Mouse (Mus musculus): ENCODE results near the gene Mxd1. TPM values are rescaled to one million over a fixed set of nuclear protein-coding genes. Genes with fewer than 3 reads are reported as not detected.
A peak's percentile ranks its signal among the peaks of the same experiment; 100 is the strongest.

Mxd1 gene
- polyA plus RNA-seq, 1 experiment from 2014 or later, result 9.4 TPM

- Histone ChIP-seq H3K4me1 (ENCODE audit: control insufficient read depth, insufficient read depth, low read length) (peaks cover 6% of the 10 kb centered on the region), H3K27me3 (ENCODE audit: control insufficient read depth, insufficient read depth, low read length) (no peaks in the 10 kb centered on the region), H3K27ac (ENCODE audit: low read length) (no peak overlapping the region), H3K9ac (ENCODE audit: low read length) (no peak overlapping the region), H3K4me3 (ENCODE audit: low read length) (no peak overlapping the region), H3K36me3 (ENCODE audit: control insufficient read depth, insufficient read depth) (no peaks in the 10 kb centered on the region), H3K9me3 (replicated peaks; ENCODE audit: control insufficient read depth, low read length) (no peaks in the 10 kb centered on the region), H3K4me2 (ENCODE audit: low read depth, low read length) (no peak overlapping the region)
- no peak for ATAC-seq (replicated peaks; ENCODE audit: extremely low read depth, insufficient read depth, low FRiP score)
- WGBS, result 76% methylated on average over 3 of the region's 3 CpGs
Measured at GRCm38 (mm10) chr6:86640161-86640560, 28.8 kb downstream of the Mxd1 start.

- Histone ChIP-seq H3K9me3 (replicated peaks; ENCODE audit: control insufficient read depth, low read length) (no peaks in the 10 kb centered on the region), H3K4me3 (ENCODE audit: low read length) (no peak overlapping the region), H3K27me3 (ENCODE audit: control insufficient read depth, insufficient read depth, low read length) (no peaks in the 10 kb centered on the region), H3K36me3 (ENCODE audit: control insufficient read depth, insufficient read depth) (no peaks in the 10 kb centered on the region), H3K9ac (ENCODE audit: low read length) (no peak overlapping the region), H3K4me1 (ENCODE audit: control insufficient read depth, insufficient read depth, low read length) (peaks cover 6% of the 10 kb centered on the region), H3K4me2 (ENCODE audit: low read depth, low read length) (no peak overlapping the region), H3K27ac (ENCODE audit: low read length) (no peak overlapping the region)
- 72% methylated on average over 18 of the region's 18 CpGs for WGBS
- ATAC-seq (replicated peaks; ENCODE audit: extremely low read depth, insufficient read depth, low FRiP score), result no peak
Measured at GRCm38 (mm10) chr6:86639180-86640160, 29.5 kb downstream of the Mxd1 start.

- Histone ChIP-seq H3K27ac (ENCODE audit: low read length) (no peak overlapping the region), H3K4me3 (ENCODE audit: low read length) (no peak overlapping the region), H3K36me3 (ENCODE audit: control insufficient read depth, insufficient read depth) (no peaks in the 10 kb centered on the region), H3K4me1 (ENCODE audit: control insufficient read depth, insufficient read depth, low read length) (peaks cover 6% of the 10 kb centered on the region), H3K4me2 (ENCODE audit: low read depth, low read length) (no peak overlapping the region), H3K27me3 (ENCODE audit: control insufficient read depth, insufficient read depth, low read length) (no peaks in the 10 kb centered on the region), H3K9me3 (replicated peaks; ENCODE audit: control insufficient read depth, low read length) (no peaks in the 10 kb centered on the region), H3K9ac (ENCODE audit: low read length) (no peak overlapping the region)
- WGBS, result 21% methylated on average over 2 of the region's 2 CpGs
- ATAC-seq (replicated peaks; ENCODE audit: extremely low read depth, insufficient read depth, low FRiP score), result no peak
Measured at GRCm38 (mm10) chr6:86638434-86638833, 30.5 kb downstream of the Mxd1 start.

GRCm38 (mm10) chr6:86637860-86638259 lies 31.1 kb downstream of the Mxd1 start:
- no peak overlapping the region for H3K27ac ChIP-seq (ENCODE audit: low read length)
- no peak for ATAC-seq (replicated peaks; ENCODE audit: extremely low read depth, insufficient read depth, low FRiP score)
- H3K4me1 ChIP-seq (ENCODE audit: control insufficient read depth, insufficient read depth, low read length), result peaks cover 6% of the 10 kb centered on the region
- no peaks in the 10 kb centered on the region for H3K27me3 ChIP-seq (ENCODE audit: control insufficient read depth, insufficient read depth, low read length)
- no peak overlapping the region for H3K9ac ChIP-seq (ENCODE audit: low read length)
- H3K4me3 ChIP-seq (ENCODE audit: low read length), result no peak overlapping the region
- H3K9me3 ChIP-seq (replicated peaks; ENCODE audit: control insufficient read depth, low read length), result no peaks in the 10 kb centered on the region
- WGBS, result 95% methylated on average over 2 of the region's 2 CpGs
- no peak overlapping the region for H3K4me2 ChIP-seq (ENCODE audit: low read depth, low read length)
- H3K36me3 ChIP-seq (ENCODE audit: control insufficient read depth, insufficient read depth), result no peaks in the 10 kb centered on the region

GRCm38 (mm10) chr6:86637171-86637835 lies 31.7 kb downstream of the Mxd1 start:
- no peak overlapping the region for H3K4me3 ChIP-seq (ENCODE audit: low read length)
- 50% methylated on average over 4 of the region's 4 CpGs for WGBS
- no peak overlapping the region for H3K4me2 ChIP-seq (ENCODE audit: low read depth, low read length)
- peaks cover 6% of the 10 kb centered on the region for H3K4me1 ChIP-seq (ENCODE audit: control insufficient read depth, insufficient read depth, low read length)
- no peaks in the 10 kb centered on the region for H3K9me3 ChIP-seq (replicated peaks; ENCODE audit: control insufficient read depth, low read length)
- no peaks in the 10 kb centered on the region for H3K27me3 ChIP-seq (ENCODE audit: control insufficient read depth, insufficient read depth, low read length)
- H3K36me3 ChIP-seq (ENCODE audit: control insufficient read depth, insufficient read depth), result no peaks in the 10 kb centered on the region
- no peak overlapping the region for H3K9ac ChIP-seq (ENCODE audit: low read length)
- no peak overlapping the region for H3K27ac ChIP-seq (ENCODE audit: low read length)
- ATAC-seq (replicated peaks; ENCODE audit: extremely low read depth, insufficient read depth, low FRiP score), result no peak

- H3K27ac ChIP-seq (ENCODE audit: low read length), result no peak overlapping the region
- 35% methylated on average over 2 of the region's 2 CpGs for WGBS
Measured at GRCm38 (mm10) chr6:86636495-86636894, 32.5 kb downstream of the Mxd1 start.

GRCm38 (mm10) chr6:86630141-86630540 lies 38.8 kb downstream of the Mxd1 start:
- no peak overlapping the region for H3K27ac ChIP-seq (ENCODE audit: low read length)
- H3K36me3 ChIP-seq (ENCODE audit: control insufficient read depth, insufficient read depth), result no peaks in the 10 kb centered on the region
- H3K4me2 ChIP-seq (ENCODE audit: low read depth, low read length), result no peak overlapping the region
- ATAC-seq (replicated peaks; ENCODE audit: extremely low read depth, insufficient read depth, low FRiP score), result no peak
- 67% methylated on average over 3 of the region's 3 CpGs for WGBS
- no peak overlapping the region for H3K9ac ChIP-seq (ENCODE audit: low read length)
- H3K4me1 ChIP-seq (ENCODE audit: control insufficient read depth, insufficient read depth, low read length), result no peaks in the 10 kb centered on the region
- no peaks in the 10 kb centered on the region for H3K9me3 ChIP-seq (replicated peaks; ENCODE audit: control insufficient read depth, low read length)
- no peak overlapping the region for H3K4me3 ChIP-seq (ENCODE audit: low read length)
- H3K27me3 ChIP-seq (ENCODE audit: control insufficient read depth, insufficient read depth, low read length), result no peaks in the 10 kb centered on the region

More at GRCm38 (mm10) chr6:86636495-86636894, 32.5 kb downstream of the Mxd1 start:
- Histone ChIP-seq H3K9ac (ENCODE audit: low read length) (no peak overlapping the region), H3K4me2 (ENCODE audit: low read depth, low read length) (no peak overlapping the region), H3K36me3 (ENCODE audit: control insufficient read depth, insufficient read depth) (no peaks in the 10 kb centered on the region), H3K9me3 (replicated peaks; ENCODE audit: control insufficient read depth, low read length) (no peaks in the 10 kb centered on the region), H3K27me3 (ENCODE audit: control insufficient read depth, insufficient read depth, low read length) (no peaks in the 10 kb centered on the region), H3K4me1 (ENCODE audit: control insufficient read depth, insufficient read depth, low read length) (peaks cover 6% of the 10 kb centered on the region), H3K4me3 (ENCODE audit: low read length) (no peak overlapping the region)
- peak; percentile 52; the same call in 1 of the 2 replicates for ATAC-seq (replicated peaks; ENCODE audit: extremely low read depth, insufficient read depth, low FRiP score)

GRCm38 (mm10) chr6:86627946-86628345 lies 41.0 kb downstream of the Mxd1 start, which contains the start of gene Asprv1:
Gene Asprv1 (plus strand): TSS chr6:86628164.
- WGBS, result 54% methylated on average over 10 of the region's 10 CpGs
- Histone ChIP-seq H3K36me3 (ENCODE audit: control insufficient read depth, insufficient read depth) (no peaks in the 10 kb centered on the region), H3K9ac (ENCODE audit: low read length) (no peak within 1 kb of the TSS), H3K4me3 (ENCODE audit: low read length) (no peak within 1 kb of the TSS), H3K4me1 (ENCODE audit: control insufficient read depth, insufficient read depth, low read length) (peaks cover 9% of the 10 kb centered on the region), H3K4me2 (ENCODE audit: low read depth, low read length) (no peak within 1 kb of the TSS), H3K9me3 (replicated peaks; ENCODE audit: control insufficient read depth, low read length) (no peaks in the 10 kb centered on the region), H3K27me3 (ENCODE audit: control insufficient read depth, insufficient read depth, low read length) (no peaks in the 10 kb centered on the region), H3K27ac (ENCODE audit: low read length) (no peak within 1 kb of the TSS)
- no peak for ATAC-seq (replicated peaks; ENCODE audit: extremely low read depth, insufficient read depth, low FRiP score)

Data from heart, embryonic 16.5 days (tissue).